Mouse (Mus musculus) heart, postnatal 0 days (tissue): ENCODE results near the gene Plekha4.

ENCODE experiments used
- CTCF ChIP-seq: IDR thresholded peaks from 2 replicates; pipeline ENCODE4 v1.5.1; 2016; ENCODE audit warnings: antibody characterized with exemption, control low read depth, low read depth
- EP300 ChIP-seq: IDR thresholded peaks from 2 replicates; pipeline ENCODE4 v1.6.1; 2016; ENCODE audit warnings: antibody characterized with exemption, low read depth

DNA sequence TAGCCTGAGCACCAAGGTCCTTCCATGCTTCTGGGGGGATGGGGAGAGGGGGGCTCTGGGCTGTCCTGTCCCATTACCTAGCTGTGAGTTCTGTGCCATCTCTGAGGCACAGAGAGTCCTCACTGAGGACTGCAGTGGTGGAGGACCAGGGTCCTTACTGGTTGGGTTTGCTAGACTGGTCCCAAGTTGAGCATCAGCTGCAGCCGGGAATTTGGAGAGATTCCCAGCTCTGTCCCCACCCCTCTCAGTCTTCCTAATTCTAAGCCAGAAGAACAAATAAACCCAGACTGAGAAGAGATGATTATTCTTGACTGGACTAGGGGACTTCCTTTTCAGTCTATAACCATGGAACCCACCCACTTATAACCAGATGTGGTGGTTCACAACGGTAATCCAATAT is 4.5 kb downstream of the Plekha4 start:
- TF ChIP-seq CTCF (no peak), EP300 (no peak)
